Mouse (Mus musculus): ENCODE results near the gene Acsl5.

- TF ChIP-seq POLR2A (IDR thresholded peaks at IDR 0.05; ENCODE audit: low read depth, low read length), result no peak
- no peak for TF ChIP-seq CTCF (IDR thresholded peaks at IDR 0.05; ENCODE audit: extremely low read depth, insufficient read length, insufficient replicate concordance, low read depth, low read length)
Measured at GRCm38 (mm10) chr19:55219359-55219758, 32.4 kb upstream of the Acsl5 start.
